ENCODE assay signal across 14 mouse cellular contexts in the genomic region with DNA sequence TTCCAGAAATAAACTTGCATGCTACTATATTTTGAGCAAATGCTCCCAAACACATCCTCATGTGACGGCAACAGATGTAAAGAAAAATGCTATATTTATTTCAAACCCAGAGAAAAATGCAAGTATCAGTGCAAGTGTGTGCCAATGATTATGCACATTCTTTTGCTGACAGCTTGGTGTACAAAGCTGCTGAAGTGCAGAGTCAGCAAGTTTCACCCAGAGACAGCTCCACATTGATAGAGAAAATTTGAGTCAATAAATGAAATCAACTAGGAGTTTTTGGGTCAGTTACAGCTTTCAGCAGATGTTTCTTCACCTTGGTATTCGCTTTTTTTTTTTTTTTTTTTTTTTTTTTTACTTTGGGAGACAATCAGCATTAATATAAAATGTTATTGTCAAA.
"Had no signal": no experiment of that assay in that cellular context is flagged by ENCODE, and none has a peak within 500 bp of the region (broad histone marks: within the 10 kb centered on the region; RNA-seq: fewer than 3 reads in every experiment).

No protein-coding gene starts in this region.

- H3K4me3 ChIP-seq: lung, embryonic 15.5 days; midbrain, embryonic 10.5 days; midbrain, embryonic 12.5 days; midbrain, embryonic 15.5 days; neural tube, embryonic 12.5 days; stomach, embryonic 15.5 days had no signal

- ATAC-seq: midbrain, embryonic 15.5 days had no signal

- H3K9ac ChIP-seq: lung, embryonic 15.5 days; midbrain, embryonic 12.5 days; midbrain, embryonic 15.5 days; neural tube, embryonic 12.5 days; stomach, embryonic 15.5 days had no signal

- H3K9me3 ChIP-seq: lung, embryonic 15.5 days; midbrain, embryonic 10.5 days; midbrain, embryonic 12.5 days; midbrain, embryonic 15.5 days; neural tube, embryonic 12.5 days; stomach, embryonic 15.5 days had no signal

- DNase-seq: lung, adult 18-20 months; lung, postnatal 10 days; lung, postnatal 4 days; right cerebral cortex, postnatal 14 days; thymus, adult 18-20 months; thymus, postnatal 14 days; thymus, postnatal 36 days had no signal

- H3K4me1 ChIP-seq: lung, embryonic 15.5 days; midbrain, embryonic 10.5 days; midbrain, embryonic 12.5 days; midbrain, embryonic 15.5 days; neural tube, embryonic 12.5 days; stomach, embryonic 15.5 days had no signal

- H3K4me2 ChIP-seq: lung, embryonic 15.5 days; midbrain, embryonic 12.5 days; midbrain, embryonic 15.5 days; neural tube, embryonic 12.5 days; stomach, embryonic 15.5 days had no signal

- H3K36me3 ChIP-seq: lung, embryonic 15.5 days; midbrain, embryonic 10.5 days; midbrain, embryonic 12.5 days; midbrain, embryonic 15.5 days; neural tube, embryonic 12.5 days; stomach, embryonic 15.5 days had no signal

- H3K27ac ChIP-seq: lung, embryonic 15.5 days; midbrain, embryonic 10.5 days; midbrain, embryonic 12.5 days; midbrain, embryonic 15.5 days; neural tube, embryonic 12.5 days; stomach, embryonic 15.5 days; stomach, postnatal 0 days had no signal

- H3K27me3 ChIP-seq: lung, embryonic 15.5 days; midbrain, embryonic 12.5 days; midbrain, embryonic 15.5 days; neural tube, embryonic 12.5 days; stomach, embryonic 15.5 days had no signal
